Mouse (Mus musculus): ENCODE data around the gene Dnah12. TPM values are rescaled to one million over a fixed set of nuclear protein-coding genes. Genes with fewer than 3 reads are reported as not detected.

Gene Dnah12
- polyA plus RNA-seq, 1 experiment from 2014 or later: 0.06 TPM

GRCm38 (mm10) chr14:26758566-26758965 lies 65.5 kb downstream of the Dnah12 start:
- Histone ChIP-seq H3K9me3 (peaks cover 9% of the 10 kb centered on the region), H3K4me3 (no peak overlapping the region), H3K4me2 (replicated peaks) (no peak overlapping the region), H3K36me3 (no peaks in the 10 kb centered on the region), H3K27me3 (no peaks in the 10 kb centered on the region), H3K9ac (no peak overlapping the region), H3K27ac (no peak overlapping the region), H3K4me1 (no peaks in the 10 kb centered on the region)
- 72% methylated on average over 8 of the region's 8 CpGs for WGBS
- no peak for ATAC-seq (ENCODE audit: low FRiP score, low read depth)

DNA sequence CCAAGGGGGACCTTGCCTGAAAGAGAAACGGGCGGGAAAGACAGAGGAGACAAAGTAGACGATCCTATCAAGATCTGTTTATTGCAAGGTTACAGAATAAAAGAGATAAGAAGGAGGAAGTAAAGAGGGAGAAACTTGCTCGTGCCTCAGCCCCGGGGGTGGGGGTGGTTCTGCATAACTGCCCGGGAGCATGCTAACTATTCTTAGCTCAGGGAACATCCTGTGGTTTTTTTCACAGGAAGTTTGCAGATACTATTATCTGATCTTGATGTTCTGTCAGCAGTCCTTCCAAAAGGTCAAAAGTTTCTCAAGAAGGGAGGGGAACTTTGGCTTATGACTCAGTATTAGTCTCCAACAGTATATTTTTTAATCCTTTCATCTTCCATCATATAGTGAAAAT lies 71.8 kb downstream of the Dnah12 start:
- Histone ChIP-seq H3K9me3 (peaks cover 17% of the 10 kb centered on the region), H3K4me2 (replicated peaks) (no peak overlapping the region), H3K27me3 (no peaks in the 10 kb centered on the region), H3K4me3 (no peak overlapping the region), H3K27ac (no peak overlapping the region), H3K4me1 (no peaks in the 10 kb centered on the region), H3K36me3 (no peaks in the 10 kb centered on the region), H3K9ac (no peak overlapping the region)
- WGBS: 95% methylated on average over 6 of the region's 6 CpGs
- ATAC-seq (ENCODE audit: low FRiP score, low read depth): no peak

DNA sequence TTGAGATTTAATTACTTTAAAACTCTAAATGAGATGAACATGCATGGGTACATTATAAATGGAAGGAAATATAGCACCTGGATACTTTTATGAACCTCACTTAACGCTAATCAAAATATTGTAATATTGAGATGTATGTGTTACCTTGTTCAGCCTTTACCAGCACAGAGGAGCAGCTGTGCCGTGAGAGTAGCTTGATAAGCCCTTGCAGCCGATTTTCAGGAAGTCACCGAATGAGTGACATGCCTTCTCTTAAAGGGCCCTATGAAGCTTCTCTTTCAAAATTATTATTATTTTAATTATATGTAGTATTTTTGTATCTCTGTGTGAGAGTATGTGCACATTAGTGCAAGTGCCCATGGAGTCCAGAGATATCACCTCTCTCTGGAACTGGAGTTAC lies 75.1 kb downstream of the Dnah12 start:
- H3K4me2 ChIP-seq (replicated peaks): no peak overlapping the region
- H3K36me3 ChIP-seq: no peaks in the 10 kb centered on the region
- H3K9me3 ChIP-seq: peaks cover 10% of the 10 kb centered on the region
- H3K4me3 ChIP-seq: no peak overlapping the region
- H3K27ac ChIP-seq: no peak overlapping the region
- no peak overlapping the region for H3K9ac ChIP-seq
- H3K4me1 ChIP-seq: no peaks in the 10 kb centered on the region
- 75% methylated on average over 4 of the region's 4 CpGs for WGBS
- no peaks in the 10 kb centered on the region for H3K27me3 ChIP-seq
- no peak for ATAC-seq (ENCODE audit: low FRiP score, low read depth)

- WGBS: 73% methylated on average over 4 of the region's 4 CpGs
- Histone ChIP-seq H3K4me3 (no peak overlapping the region), H3K9me3 (no peaks in the 10 kb centered on the region), H3K4me1 (no peaks in the 10 kb centered on the region), H3K9ac (no peak overlapping the region), H3K36me3 (no peaks in the 10 kb centered on the region), H3K4me2 (replicated peaks) (no peak overlapping the region), H3K27ac (no peak overlapping the region), H3K27me3 (no peaks in the 10 kb centered on the region)
- no peak for ATAC-seq (ENCODE audit: low FRiP score, low read depth)
Observed at GRCm38 (mm10) chr14:26773536-26773935, 80.5 kb downstream of the Dnah12 start.

- H3K4me1 ChIP-seq: no peaks in the 10 kb centered on the region
- H3K4me3 ChIP-seq: no peak overlapping the region
- no peaks in the 10 kb centered on the region for H3K36me3 ChIP-seq
- no peak for ATAC-seq (ENCODE audit: low FRiP score, low read depth)
- H3K4me2 ChIP-seq (replicated peaks): no peak overlapping the region
- H3K27me3 ChIP-seq: no peaks in the 10 kb centered on the region
- WGBS: 69% methylated on average over 4 of the region's 4 CpGs
- H3K9me3 ChIP-seq: no peaks in the 10 kb centered on the region
- H3K27ac ChIP-seq: no peak overlapping the region
- H3K9ac ChIP-seq: no peak overlapping the region
Observed at GRCm38 (mm10) chr14:26783731-26784130, 90.7 kb downstream of the Dnah12 start.

DNA sequence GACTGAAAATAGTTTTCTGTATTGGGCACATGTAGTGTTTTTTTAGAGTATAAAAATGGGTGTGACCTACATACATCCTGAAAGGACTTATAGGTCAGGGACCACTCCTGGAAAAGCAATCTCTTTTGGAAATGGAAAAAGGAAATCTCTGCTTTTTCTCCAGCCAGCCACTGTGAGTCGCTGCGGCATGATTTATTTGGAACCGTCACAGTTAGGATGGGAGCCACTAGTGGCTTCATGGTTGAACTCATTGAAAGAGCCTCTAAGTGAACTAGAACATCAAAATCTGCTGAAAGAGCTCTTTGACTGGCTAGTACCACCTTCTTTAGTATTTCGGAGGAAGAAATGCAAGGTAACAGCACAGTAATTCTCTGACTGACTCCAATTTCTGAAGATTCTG lies 92.6 kb downstream of the Dnah12 start:
- no peaks in the 10 kb centered on the region for H3K4me1 ChIP-seq
- H3K27ac ChIP-seq: no peak overlapping the region
- no peaks in the 10 kb centered on the region for H3K36me3 ChIP-seq
- no peak for ATAC-seq (ENCODE audit: low FRiP score, low read depth)
- H3K4me3 ChIP-seq: no peak overlapping the region
- no peaks in the 10 kb centered on the region for H3K27me3 ChIP-seq
- no peak overlapping the region for H3K9ac ChIP-seq
- H3K9me3 ChIP-seq: no peaks in the 10 kb centered on the region
- H3K4me2 ChIP-seq (replicated peaks): no peak overlapping the region
- 50% methylated on average over 4 of the region's 4 CpGs for WGBS

- Histone ChIP-seq H3K36me3 (no peaks in the 10 kb centered on the region), H3K27ac (no peak overlapping the region), H3K27me3 (no peaks in the 10 kb centered on the region), H3K4me2 (replicated peaks) (no peak overlapping the region), H3K9me3 (no peaks in the 10 kb centered on the region), H3K4me1 (no peaks in the 10 kb centered on the region), H3K4me3 (no peak overlapping the region), H3K9ac (no peak overlapping the region)
- 92% methylated on average over 2 of the region's 2 CpGs for WGBS
- ATAC-seq (ENCODE audit: low FRiP score, low read depth): no peak
Observed at GRCm38 (mm10) chr14:26794431-26794830, 101.4 kb downstream of the Dnah12 start.

DNA sequence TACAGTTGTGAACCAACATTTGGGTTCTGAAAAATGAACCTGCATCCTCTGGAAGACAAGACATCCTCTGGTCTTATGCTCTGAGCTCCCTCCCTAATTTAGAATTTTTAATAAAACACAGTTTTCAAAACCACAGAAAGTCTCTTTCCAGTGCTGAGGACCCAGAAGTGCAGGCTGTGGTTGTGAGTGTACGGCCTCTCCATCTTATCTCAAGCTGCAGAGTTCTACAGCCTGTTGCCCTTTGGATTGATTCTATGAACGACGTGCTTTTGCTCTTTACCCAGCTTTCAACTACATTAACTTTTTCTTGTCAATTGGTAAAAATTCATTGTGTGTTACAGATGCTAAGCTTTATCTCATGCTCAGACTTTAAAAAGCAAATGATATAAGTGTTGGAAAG lies 105.3 kb downstream of the Dnah12 start:
- Histone ChIP-seq H3K9ac (no peak overlapping the region), H3K9me3 (no peaks in the 10 kb centered on the region), H3K27ac (no peak overlapping the region), H3K4me2 (replicated peaks) (no peak overlapping the region), H3K27me3 (no peaks in the 10 kb centered on the region), H3K36me3 (no peaks in the 10 kb centered on the region), H3K4me1 (no peaks in the 10 kb centered on the region), H3K4me3 (no peak overlapping the region)
- ATAC-seq (ENCODE audit: low FRiP score, low read depth): no peak
- WGBS: 82% methylated on average over 3 of the region's 3 CpGs

- no peaks in the 10 kb centered on the region for H3K4me1 ChIP-seq
- H3K4me2 ChIP-seq (replicated peaks): no peak overlapping the region
- H3K4me3 ChIP-seq: no peak overlapping the region
- H3K9ac ChIP-seq: no peak overlapping the region
- no peaks in the 10 kb centered on the region for H3K9me3 ChIP-seq
- no peaks in the 10 kb centered on the region for H3K36me3 ChIP-seq
- 52% methylated on average over 3 of the region's 3 CpGs for WGBS
- no peak for ATAC-seq (ENCODE audit: low FRiP score, low read depth)
- H3K27me3 ChIP-seq: no peaks in the 10 kb centered on the region
- no peak overlapping the region for H3K27ac ChIP-seq
Observed at GRCm38 (mm10) chr14:26799286-26799685, 106.2 kb downstream of the Dnah12 start.

DNA sequence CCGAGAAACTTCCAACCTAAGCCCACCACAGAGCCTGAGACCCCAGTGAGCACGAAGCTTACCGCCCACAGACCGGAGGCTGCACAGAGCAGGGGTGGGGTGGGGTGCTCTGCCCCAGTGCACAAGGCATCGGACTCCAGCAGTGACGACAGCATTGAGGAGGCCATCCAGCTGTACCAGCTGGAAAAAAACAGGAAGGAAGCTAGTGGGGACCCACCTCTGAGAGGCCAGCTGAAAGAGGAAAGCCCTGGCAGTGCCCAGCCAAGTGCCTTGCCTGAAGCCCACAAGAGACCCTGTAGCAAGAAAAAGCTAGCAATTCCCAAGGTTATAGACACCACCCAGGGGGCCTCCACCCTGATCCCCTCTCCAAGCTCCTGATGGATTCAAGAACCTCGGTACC lies 112.4 kb downstream of the Dnah12 start:
- H3K27me3 ChIP-seq: no peaks in the 10 kb centered on the region
- H3K4me2 ChIP-seq (replicated peaks): no peak overlapping the region
- H3K9me3 ChIP-seq: no peaks in the 10 kb centered on the region
- no peaks in the 10 kb centered on the region for H3K4me1 ChIP-seq
- H3K36me3 ChIP-seq: no peaks in the 10 kb centered on the region
- ATAC-seq (ENCODE audit: low FRiP score, low read depth): no peak
- H3K4me3 ChIP-seq: no peak overlapping the region
- H3K27ac ChIP-seq: no peak overlapping the region
- H3K9ac ChIP-seq: no peak overlapping the region
- WGBS: 79% methylated on average over 7 of the region's 7 CpGs

- 83% methylated on average over 11 of the region's 11 CpGs for WGBS
Observed at GRCm38 (mm10) chr14:26812734-26813133, 119.7 kb downstream of the Dnah12 start.

DNA sequence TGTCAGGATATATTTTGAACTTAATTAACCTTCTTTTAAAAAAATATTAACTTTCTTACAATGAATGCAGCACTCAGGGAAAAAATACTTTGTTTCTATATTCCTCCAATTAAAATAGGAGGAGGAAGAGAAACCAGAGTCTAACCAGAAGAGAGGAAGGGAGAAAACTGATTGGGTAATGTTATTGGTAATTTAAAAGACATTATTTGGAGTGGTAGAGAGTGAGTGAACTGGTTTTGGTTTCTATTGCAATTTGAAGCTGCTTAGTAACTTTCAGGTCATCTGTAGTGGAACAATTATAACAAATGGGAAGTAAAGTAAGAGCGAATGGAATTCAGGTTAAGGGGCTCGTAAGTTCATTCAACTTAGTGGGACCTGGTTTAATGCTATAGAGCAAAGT lies 120.8 kb downstream of the Dnah12 start:
- Histone ChIP-seq H3K27me3 (no peaks in the 10 kb centered on the region), H3K27ac (no peak overlapping the region), H3K4me1 (no peaks in the 10 kb centered on the region), H3K4me2 (replicated peaks) (no peak overlapping the region), H3K36me3 (no peaks in the 10 kb centered on the region), H3K4me3 (no peak overlapping the region), H3K9me3 (peaks cover 3% of the 10 kb centered on the region; the same call in 1 of the 2 replicates), H3K9ac (no peak overlapping the region)
- WGBS: 84% methylated on average over 2 of the region's 2 CpGs
- no peak for ATAC-seq (ENCODE audit: low FRiP score, low read depth)

More at GRCm38 (mm10) chr14:26812734-26813133, 119.7 kb downstream of the Dnah12 start:
- Histone ChIP-seq H3K27ac (no peak overlapping the region), H3K9me3 (peaks cover 3% of the 10 kb centered on the region; the same call in 1 of the 2 replicates), H3K9ac (no peak overlapping the region), H3K4me2 (replicated peaks) (no peak overlapping the region), H3K36me3 (no peaks in the 10 kb centered on the region), H3K27me3 (no peaks in the 10 kb centered on the region), H3K4me3 (no peak overlapping the region), H3K4me1 (no peaks in the 10 kb centered on the region)
- ATAC-seq (ENCODE audit: low FRiP score, low read depth): no peak

DNA sequence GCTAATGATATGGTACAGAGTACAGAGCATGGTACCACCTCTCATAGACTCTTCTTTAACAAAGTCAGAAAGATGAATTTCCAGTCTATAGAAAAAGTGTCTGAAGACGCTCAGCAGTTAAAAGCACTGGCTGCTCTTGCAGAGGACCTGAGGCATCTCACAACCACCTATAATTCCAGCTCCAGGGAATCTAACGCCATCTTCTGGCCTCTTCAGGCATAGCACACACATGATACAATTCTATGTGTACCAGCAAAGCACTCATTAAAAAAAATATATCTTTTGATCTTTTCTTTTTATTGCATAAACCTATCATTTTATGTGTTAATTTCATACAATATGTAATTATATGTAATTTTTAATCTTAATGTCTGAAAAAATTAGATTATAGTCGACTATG lies 121.8 kb downstream of the Dnah12 start:
- no peak overlapping the region for H3K9ac ChIP-seq
- 51% methylated on average over 3 of the region's 3 CpGs for WGBS
- ATAC-seq (ENCODE audit: low FRiP score, low read depth): no peak

More for the DNA sequence above, 121.8 kb downstream of the Dnah12 start:
- Histone ChIP-seq H3K27me3 (no peaks in the 10 kb centered on the region), H3K9me3 (peaks cover 3% of the 10 kb centered on the region; the same call in 1 of the 2 replicates), H3K4me1 (no peaks in the 10 kb centered on the region), H3K27ac (no peak overlapping the region), H3K36me3 (no peaks in the 10 kb centered on the region), H3K4me3 (no peak overlapping the region), H3K4me2 (replicated peaks) (no peak overlapping the region)

Data from limb, embryonic 13.5 days (tissue).